23 mouse cellular contexts compared by ENCODE assay signal in the genomic region with DNA sequence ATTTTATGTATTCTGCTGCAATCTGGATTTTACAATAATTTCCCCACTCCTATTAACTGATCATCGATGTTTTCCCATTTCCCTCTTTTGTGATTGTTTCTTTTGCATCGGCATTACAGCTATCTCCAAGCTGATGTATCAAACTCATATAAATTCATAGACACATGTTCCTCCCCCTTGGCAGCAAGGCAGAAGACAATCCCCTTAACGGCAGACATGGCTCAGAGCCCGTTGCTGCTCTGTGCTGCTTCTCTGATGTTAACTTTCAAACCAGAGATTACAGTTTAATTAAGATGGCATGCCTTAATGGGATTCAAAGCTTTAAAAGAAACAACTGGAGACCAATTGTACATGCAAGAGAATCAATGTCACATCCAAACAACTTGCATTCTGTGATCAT. TPM values are rescaled to one million over a fixed set of nuclear protein-coding genes. Genes with fewer than 3 reads are reported as not detected.
DNase-seq lines count a peak whose midpoint lies in the region; ATAC-seq and TF ChIP-seq lines count a peak whose summit lies in the region.
"Had no signal": no experiment of that assay in that cellular context is flagged by ENCODE, and none has a peak within 500 bp of the region (broad histone marks: within the 10 kb centered on the region; RNA-seq: fewer than 3 reads in every experiment).

No protein-coding gene starts in this region.

- H3K9ac ChIP-seq in hindbrain, postnatal 0 days (replicated peaks; ENCODE audit: low read length), result no peak overlapping the region
- no peak overlapping the region for H3K9ac ChIP-seq in kidney, embryonic 14.5 days (ENCODE audit: low read depth, low read length)
- H3K9ac ChIP-seq in neural tube, embryonic 13.5 days, result no peak overlapping the region
- no peak overlapping the region for H3K9ac ChIP-seq in neural tube, embryonic 15.5 days (replicated peaks)
- H3K9ac ChIP-seq: forebrain, embryonic 12.5 days; heart, embryonic 13.5 days; hindbrain, embryonic 12.5 days; limb, embryonic 15.5 days; liver, embryonic 14.5 days; lung, embryonic 15.5 days; stomach, embryonic 15.5 days had no signal

- H3K27me3 ChIP-seq in hindbrain, postnatal 0 days (ENCODE audit: insufficient read depth, low read length), result no peaks in the 10 kb centered on the region
- no peaks in the 10 kb centered on the region for H3K27me3 ChIP-seq in hindbrain, embryonic 10.5 days (ENCODE audit: insufficient read depth, poor library complexity, severe bottlenecking)
- H3K27me3 ChIP-seq in kidney, embryonic 14.5 days (ENCODE audit: control insufficient read depth, insufficient read depth, low read length), result no peaks in the 10 kb centered on the region
- H3K27me3 ChIP-seq in neural tube, embryonic 13.5 days, result no peaks in the 10 kb centered on the region
- H3K27me3 ChIP-seq in neural tube, embryonic 15.5 days (replicated peaks), result no peaks in the 10 kb centered on the region
- H3K27me3 ChIP-seq: forebrain, embryonic 12.5 days; heart, embryonic 13.5 days; hindbrain, embryonic 12.5 days; limb, embryonic 15.5 days; lung, embryonic 15.5 days; stomach, embryonic 15.5 days had no signal

- H3K9me3 ChIP-seq in hindbrain, postnatal 0 days (ENCODE audit: low read length), result no peaks in the 10 kb centered on the region
- H3K9me3 ChIP-seq in hindbrain, embryonic 10.5 days, result no peaks in the 10 kb centered on the region
- H3K9me3 ChIP-seq in kidney, embryonic 14.5 days (ENCODE audit: control insufficient read depth, low read length), result no peaks in the 10 kb centered on the region
- H3K9me3 ChIP-seq in neural tube, embryonic 13.5 days, result no peaks in the 10 kb centered on the region
- no peaks in the 10 kb centered on the region for H3K9me3 ChIP-seq in neural tube, embryonic 15.5 days (replicated peaks)
- H3K9me3 ChIP-seq: forebrain, embryonic 12.5 days; heart, embryonic 13.5 days; hindbrain, embryonic 12.5 days; limb, embryonic 15.5 days; lung, embryonic 15.5 days; stomach, embryonic 15.5 days had no signal

- H3K36me3 ChIP-seq in hindbrain, postnatal 0 days (ENCODE audit: insufficient read depth, low read length), result no peaks in the 10 kb centered on the region
- no peaks in the 10 kb centered on the region for H3K36me3 ChIP-seq in hindbrain, embryonic 10.5 days
- H3K36me3 ChIP-seq in kidney, embryonic 14.5 days (ENCODE audit: control insufficient read depth, insufficient read depth, low read length), result no peaks in the 10 kb centered on the region
- no peaks in the 10 kb centered on the region for H3K36me3 ChIP-seq in neural tube, embryonic 13.5 days
- no peaks in the 10 kb centered on the region for H3K36me3 ChIP-seq in neural tube, embryonic 15.5 days
- H3K36me3 ChIP-seq: forebrain, embryonic 12.5 days; heart, embryonic 13.5 days; hindbrain, embryonic 12.5 days; limb, embryonic 15.5 days; lung, embryonic 15.5 days; stomach, embryonic 15.5 days had no signal

- H3K4me2 ChIP-seq in hindbrain, postnatal 0 days (ENCODE audit: low read depth, low read length), result no peak overlapping the region
- H3K4me2 ChIP-seq in kidney, embryonic 14.5 days (replicated peaks; ENCODE audit: low read depth, low read length), result no peak overlapping the region
- no peak overlapping the region for H3K4me2 ChIP-seq in neural tube, embryonic 13.5 days
- no peak overlapping the region for H3K4me2 ChIP-seq in neural tube, embryonic 15.5 days
- H3K4me2 ChIP-seq: forebrain, embryonic 12.5 days; heart, embryonic 13.5 days; hindbrain, embryonic 12.5 days; limb, embryonic 15.5 days; lung, embryonic 15.5 days; stomach, embryonic 15.5 days had no signal

- ATAC-seq in hindbrain, postnatal 0 days, result 0 out of 2 replicates have a peak, but pooled peaks have one; percentile 40
- ATAC-seq in kidney, embryonic 14.5 days (ENCODE audit: low FRiP score, low TSS enrichment), result no peak
- ATAC-seq in neural tube, embryonic 13.5 days (ENCODE audit: low read depth), result 0 out of 2 replicates have a peak, but pooled peaks have one; percentile 53
- ATAC-seq in neural tube, embryonic 15.5 days (ENCODE audit: low FRiP score), result no peak
- ATAC-seq: activated CD4-positive, CD25-positive, alpha-beta regulatory T cell, adult 4 months had no signal

- no peak overlapping the region for H3K27ac ChIP-seq in hindbrain, postnatal 0 days
- H3K27ac ChIP-seq in hindbrain, embryonic 10.5 days, result no peak overlapping the region
- no peak overlapping the region for H3K27ac ChIP-seq in kidney, embryonic 14.5 days (ENCODE audit: low read depth, low read length)
- no peak overlapping the region for H3K27ac ChIP-seq in neural tube, embryonic 13.5 days (replicated peaks)
- H3K27ac ChIP-seq in neural tube, embryonic 15.5 days (replicated peaks), result no peak overlapping the region
- H3K27ac ChIP-seq: forebrain, embryonic 12.5 days; heart, embryonic 13.5 days; hindbrain, embryonic 12.5 days; limb, embryonic 15.5 days; liver, embryonic 14.5 days; lung, embryonic 15.5 days; stomach, embryonic 15.5 days had no signal

- peak; percentile 55 for DNase-seq in hindbrain, postnatal 0 days (ENCODE audit: low spot score)
- DNase-seq in hindbrain, embryonic 10.5 days (ENCODE audit: low spot score), result no peak
- peak; percentile 42 to 45 for DNase-seq in kidney, postnatal 36 days
- DNase-seq: adrenal gland, adult 8-10 months; cerebellum, adult 18-20 months; cerebellum, postnatal 14 days; gastrocnemius, postnatal 25 days; heart, adult 18-20 months; heart, postnatal 14 days; layer of hippocampus, adult 9-11 months; lung, postnatal 4 days; thymus, postnatal 25 days had no signal

- 26% methylated on average over 4 of the region's 4 CpGs for whole genome bisulfite sequencing in hindbrain, postnatal 0 days
- 85% methylated on average over 4 of the region's 4 CpGs for WGBS in hindbrain, embryonic 10.5 days
- WGBS in kidney, embryonic 14.5 days, result 57% methylated on average over 4 of the region's 4 CpGs
- WGBS in neural tube, embryonic 13.5 days, result 55% methylated on average over 4 of the region's 4 CpGs
- 42% methylated on average over 4 of the region's 4 CpGs for WGBS in neural tube, embryonic 15.5 days

- no peak overlapping the region for H3K4me3 ChIP-seq in hindbrain, postnatal 0 days (ENCODE audit: low read length)
- H3K4me3 ChIP-seq in hindbrain, embryonic 10.5 days, result no peak overlapping the region
- no peak overlapping the region for H3K4me3 ChIP-seq in kidney, embryonic 14.5 days (ENCODE audit: low read length)
- no peak overlapping the region for H3K4me3 ChIP-seq in neural tube, embryonic 13.5 days
- H3K4me3 ChIP-seq in neural tube, embryonic 15.5 days (replicated peaks), result no peak overlapping the region
- H3K4me3 ChIP-seq: forebrain, embryonic 12.5 days; heart, embryonic 13.5 days; hindbrain, embryonic 12.5 days; limb, embryonic 15.5 days; lung, embryonic 15.5 days; stomach, embryonic 15.5 days had no signal

- TF ChIP-seq CTCF in hindbrain, postnatal 0 days (IDR thresholded peaks at IDR 0.05; ENCODE audit: low read depth), result no peak

- no peaks in the 10 kb centered on the region for H3K4me1 ChIP-seq in hindbrain, postnatal 0 days (ENCODE audit: insufficient read depth, low read length)
- H3K4me1 ChIP-seq in hindbrain, embryonic 10.5 days (replicated peaks), result no peaks in the 10 kb centered on the region
- H3K4me1 ChIP-seq in kidney, embryonic 14.5 days (ENCODE audit: control insufficient read depth, insufficient read depth, low read length), result no peaks in the 10 kb centered on the region
- H3K4me1 ChIP-seq in neural tube, embryonic 13.5 days (replicated peaks), result no peaks in the 10 kb centered on the region
- H3K4me1 ChIP-seq in neural tube, embryonic 15.5 days, result peaks cover 3% of the 10 kb centered on the region; the same call in 1 of the 2 replicates
- H3K4me1 ChIP-seq: forebrain, embryonic 12.5 days; limb, embryonic 15.5 days; lung, embryonic 15.5 days; stomach, embryonic 15.5 days had no signal

RNA-seq across cellular contexts. Expression of gene Tbc1d1, which starts 27.6 kb away (rescaled TPM):
- total RNA-seq in hindbrain, postnatal 0 days (2014; rRNA removed), result 17.3 and 19.2 TPM in 2 replicates
- polyA plus RNA-seq in hindbrain, postnatal 0 days (2015; fragmentation: Nextera tagmentation; extraction: Ambion mirVana), result 7.2 and 8.6 TPM in 2 replicates
- 21.2 and 27.1 TPM in 2 replicates for polyA plus RNA-seq in hindbrain, embryonic 10.5 days (2016; fragmentation: Nextera tagmentation; extraction: Ambion mirVana)
- 26.7 and 39.9 TPM in 2 replicates for polyA plus RNA-seq in kidney, embryonic 14.5 days (2014; fragmentation: Nextera tagmentation; extraction: Ambion mirVana)
- 14.9 and 16.7 TPM in 2 replicates for polyA plus RNA-seq in neural tube, embryonic 13.5 days (2015; fragmentation: Nextera tagmentation; extraction: Ambion mirVana)
- polyA plus RNA-seq in neural tube, embryonic 15.5 days (2015; fragmentation: Nextera tagmentation; extraction: Ambion mirVana), result 13.5 and 17.0 TPM in 2 replicates

Comparison
In these comparisons a context has a peak if more than half of its experiments do, and no peak if none do; other contexts are left out.
1. ATAC-seq: peak in hindbrain, postnatal 0 days (single experiment) and neural tube, embryonic 13.5 days (single experiment); none in kidney, embryonic 14.5 days (single experiment) and neural tube, embryonic 15.5 days (single experiment).